Mouse (Mus musculus) cortical plate, adult 2 months (tissue): Measurements from ENCODE around the gene Sorcs3. TPM values are rescaled to one million over a fixed set of nuclear protein-coding genes. Genes with fewer than 3 reads are reported as not detected.

ENCODE experiments used
- H3K27ac ChIP-seq: fragments of 200-500 bp; 2 replicates; pipeline ENCODE4 v1.5.1; 2012; ENCODE audit warnings: low read length, control low read depth, inconsistent platforms; ENCODE audit not compliant: insufficient read depth
- H3K4me1 ChIP-seq: fragments of 200-500 bp; 2 replicates; pipeline ENCODE4 v1.6.1; 2011; ENCODE audit warnings: low read length; ENCODE audit not compliant: control insufficient read depth, insufficient read depth
- H3K4me3 ChIP-seq: fragments of 200-500 bp; 2 replicates; pipeline ENCODE4 v1.5.1; 2011; ENCODE audit warnings: mild to moderate bottlenecking, low read length, control low read depth; ENCODE audit not compliant: insufficient read depth
- CTCF ChIP-seq: fragments of 200-500 bp; IDR thresholded peaks from 2 replicates; pipeline ENCODE4 v1.5.1; 2011; ENCODE audit warnings: mild to moderate bottlenecking, control low read depth, low read length; ENCODE audit not compliant: insufficient read depth; ENCODE audit errors: extremely low read depth
- POLR2A ChIP-seq: fragments of 200-500 bp; IDR thresholded peaks from 2 replicates; pipeline ENCODE4 v1.6.1; 2011; ENCODE audit warnings: mild to moderate bottlenecking, low read length, control low read depth; ENCODE audit not compliant: insufficient read depth; ENCODE audit errors: extremely low read depth
- polyA plus RNA-seq: library from polyadenylated mRNA; depleted of rRNA; stranded (reverse); fragments of >200 nt; gene quantifications from 2 replicates; pipeline ENCODE4 v1.2.3, GENCODE M21; 2012

Sorcs3 gene
- polyA plus RNA-seq, 1 experiment, result 15.4 TPM

DNA sequence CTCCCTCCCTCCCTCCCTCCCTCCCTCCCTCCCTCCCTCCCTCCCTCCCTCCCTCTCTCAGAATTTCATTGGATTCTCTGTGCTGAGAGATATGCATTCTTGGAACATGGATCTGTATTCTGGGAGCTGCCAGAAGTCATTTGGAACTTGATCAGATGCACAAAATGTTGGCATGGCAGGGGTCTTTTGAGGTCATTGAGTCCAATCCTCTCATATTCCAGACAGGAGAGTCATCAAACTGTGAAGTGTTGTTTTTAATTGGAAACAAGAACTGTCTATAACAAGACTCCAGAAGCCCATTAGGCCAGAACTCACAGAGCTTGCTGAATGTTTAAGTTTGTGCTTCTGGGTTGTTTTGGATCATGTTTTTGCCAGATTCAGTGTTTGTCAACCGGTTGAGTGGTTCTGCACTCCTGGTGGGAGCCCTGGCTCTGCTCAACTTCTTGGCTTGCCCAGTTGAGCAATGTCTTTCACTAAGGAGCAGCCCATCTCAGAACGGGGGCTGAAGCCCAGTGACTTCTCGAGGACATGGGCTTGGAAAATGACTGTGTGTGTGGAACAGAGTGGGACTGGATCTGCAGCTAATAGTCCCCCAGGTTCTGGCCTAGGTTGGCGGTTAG is 264.1 kb downstream of the Sorcs3 start:
- no peaks in the 10 kb centered on the region for H3K4me1 ChIP-seq
- H3K27ac ChIP-seq, result no peak overlapping the region
- no peak overlapping the region for H3K4me3 ChIP-seq
- TF ChIP-seq POLR2A, result no peak
- TF ChIP-seq CTCF, result no peak

DNA sequence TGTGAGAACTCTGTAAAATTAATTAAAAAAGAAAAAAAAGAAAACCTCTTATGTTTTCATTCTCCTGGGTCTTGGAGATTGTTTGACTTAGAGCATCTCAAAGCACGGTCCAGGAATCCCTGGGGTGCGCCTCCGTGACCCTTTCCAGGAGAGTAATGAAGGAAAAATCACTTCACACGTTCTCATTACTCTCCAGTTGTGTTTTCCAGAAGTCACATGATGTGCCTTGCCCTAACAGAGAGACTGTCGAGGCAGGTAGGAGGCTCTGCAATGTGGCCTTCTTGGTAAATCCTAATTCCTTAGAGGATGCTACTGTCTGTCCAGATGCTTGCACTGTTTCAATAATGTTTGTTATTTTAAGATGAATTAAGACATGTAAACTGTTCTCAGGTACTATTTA is 266.1 kb downstream of the Sorcs3 start:
- no peak overlapping the region for H3K4me3 ChIP-seq
- H3K4me1 ChIP-seq, result no peaks in the 10 kb centered on the region
- H3K27ac ChIP-seq, result no peak overlapping the region
- TF ChIP-seq POLR2A (no peak), CTCF (no peak)

DNA sequence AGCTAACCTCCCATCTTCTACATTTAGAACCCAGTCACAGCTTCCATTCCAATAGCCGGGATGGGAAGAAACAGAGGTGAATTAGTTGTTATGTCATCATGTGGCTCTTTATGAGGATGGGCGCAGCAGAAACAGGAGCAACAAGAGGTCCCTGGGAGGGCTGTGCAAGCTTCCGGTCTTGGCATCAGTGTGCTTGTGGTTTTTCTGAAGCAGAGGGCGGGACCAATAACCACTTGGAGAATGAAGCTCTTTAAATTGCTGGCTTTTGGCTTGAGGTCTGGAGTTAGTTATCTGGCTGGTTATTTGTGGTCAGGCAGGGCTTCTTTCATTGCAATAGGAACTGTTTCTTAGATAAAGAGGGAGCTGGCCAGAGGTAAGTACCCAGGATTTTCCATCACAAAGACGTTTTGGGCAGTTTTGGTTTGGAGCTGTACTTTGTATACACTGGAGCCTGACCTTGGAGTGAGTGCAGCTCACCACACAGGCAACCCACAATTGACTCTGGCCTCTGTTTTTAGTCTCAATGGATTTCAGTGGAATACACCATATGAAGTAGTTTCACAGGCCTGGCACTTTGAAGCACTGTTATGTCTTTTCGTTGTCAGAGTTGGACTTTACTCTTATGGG is 270.1 kb downstream of the Sorcs3 start:
- H3K27ac ChIP-seq, result no peak overlapping the region
- TF ChIP-seq CTCF, result no peak
- no peaks in the 10 kb centered on the region for H3K4me1 ChIP-seq
- H3K4me3 ChIP-seq, result no peak overlapping the region

DNA sequence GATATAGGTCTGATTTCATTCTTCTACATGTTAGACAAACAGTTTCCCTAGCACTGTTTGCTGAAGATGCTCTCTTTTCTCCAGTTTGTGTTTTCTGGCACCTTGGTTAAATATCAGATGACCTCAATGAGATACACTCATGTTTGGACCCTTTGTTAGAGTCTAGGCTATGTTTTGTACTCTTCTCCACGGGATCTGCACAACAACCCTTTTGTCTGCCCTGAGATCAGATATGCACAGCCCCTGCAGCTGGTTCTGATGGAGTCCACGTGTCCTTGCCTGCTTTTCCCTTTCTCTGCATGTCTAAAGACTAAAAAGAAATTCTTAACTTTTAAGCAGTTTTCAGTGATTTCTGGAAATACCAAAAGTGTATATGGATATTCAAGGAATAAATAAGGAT is 273.0 kb downstream of the Sorcs3 start:
- Histone ChIP-seq H3K4me1 (peaks cover 2% of the 10 kb centered on the region; the same call in 1 of the 2 replicates), H3K4me3 (no peak overlapping the region), H3K27ac (no peak overlapping the region)
- TF ChIP-seq CTCF, result no peak
- no peak for TF ChIP-seq POLR2A

- Histone ChIP-seq H3K27ac (peak overlapping the region; percentile 13; the same call in 1 of the 2 replicates), H3K4me1 (peaks cover 2% of the 10 kb centered on the region; the same call in 1 of the 2 replicates), H3K4me3 (no peak overlapping the region)
- TF ChIP-seq POLR2A (no peak), CTCF (no peak)
Measured at GRCm38 (mm10) chr19:48482946-48483345, 277.1 kb downstream of the Sorcs3 start.

DNA sequence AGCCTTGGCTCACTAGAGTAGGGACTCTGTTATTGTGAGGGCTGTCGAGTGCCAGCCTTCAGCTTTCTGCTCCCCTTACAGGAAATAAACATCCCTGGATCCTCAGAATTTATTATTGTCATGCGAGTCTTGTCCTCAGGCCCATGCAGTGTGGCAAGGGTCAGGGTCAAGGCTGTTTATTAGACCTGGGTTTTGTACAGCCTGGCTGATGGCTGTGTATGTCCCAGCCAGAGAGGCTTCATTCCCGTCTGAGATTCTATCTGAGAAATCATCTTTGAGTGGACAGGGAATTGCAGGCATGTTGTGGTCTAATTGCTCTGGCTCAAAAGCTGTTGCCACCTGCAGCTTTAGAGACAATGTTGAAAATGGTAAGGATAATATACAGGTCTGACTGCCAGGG is 285.3 kb downstream of the Sorcs3 start:
- no peak for TF ChIP-seq CTCF
- TF ChIP-seq POLR2A, result no peak
- Histone ChIP-seq H3K27ac (no peak overlapping the region), H3K4me3 (no peak overlapping the region), H3K4me1 (no peaks in the 10 kb centered on the region)

DNA sequence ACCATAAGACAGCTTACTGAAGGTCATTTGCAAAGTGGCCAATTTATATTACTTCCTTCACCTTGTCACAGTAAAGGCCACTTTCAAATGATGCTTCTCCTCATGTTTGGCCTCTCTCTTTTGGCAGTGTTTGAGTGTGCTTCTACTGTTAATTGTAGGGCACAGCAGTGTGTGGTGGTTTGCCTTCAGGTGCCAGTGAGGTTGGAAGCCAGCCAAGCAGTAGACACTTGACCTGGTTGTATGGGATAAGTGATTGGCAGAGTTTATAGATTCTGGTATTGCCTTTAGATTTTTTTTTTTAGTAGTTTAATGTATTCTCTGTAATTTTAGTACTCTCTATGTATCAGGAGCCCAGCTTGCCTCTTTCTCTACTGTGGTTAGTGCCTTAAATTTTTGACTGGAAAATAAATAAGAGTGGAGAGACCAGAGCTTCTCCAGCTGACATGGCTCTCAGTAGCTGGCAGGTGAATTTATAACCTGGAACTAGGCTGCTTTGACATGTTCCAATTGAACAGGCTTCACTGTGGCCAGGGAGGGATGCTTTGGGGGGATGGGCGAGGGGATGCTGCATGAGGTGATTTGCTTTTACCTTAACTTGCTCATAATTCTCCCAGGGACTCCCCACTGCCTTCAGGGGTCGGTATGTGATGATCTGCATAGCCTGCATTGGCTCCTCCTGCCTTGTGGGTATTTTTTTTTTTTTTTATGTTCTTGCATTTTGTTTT is 298.2 kb downstream of the Sorcs3 start:
- Histone ChIP-seq H3K4me3 (no peak overlapping the region), H3K4me1 (no peaks in the 10 kb centered on the region), H3K27ac (no peak overlapping the region)
- no peak for TF ChIP-seq POLR2A
- no peak for TF ChIP-seq CTCF

DNA sequence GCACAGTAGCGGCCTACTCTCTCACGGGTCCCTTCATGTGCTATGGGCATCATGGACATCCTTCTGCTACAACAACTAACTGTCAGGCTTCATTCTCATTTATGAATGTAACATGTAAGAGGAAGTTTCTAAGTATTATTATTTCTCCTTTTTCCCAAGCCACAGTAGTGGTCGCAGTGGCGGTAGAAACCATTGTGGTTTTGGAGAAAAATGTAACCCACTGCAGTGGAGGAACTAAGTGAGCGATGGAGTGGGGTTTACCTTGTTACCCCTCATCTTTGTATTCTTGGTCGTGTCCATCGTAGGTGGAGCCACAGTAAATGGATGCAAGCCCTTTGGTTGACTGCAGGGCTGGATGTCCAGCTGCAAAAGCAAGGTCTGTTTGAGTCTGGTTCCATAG is 318.0 kb downstream of the Sorcs3 start:
- H3K27ac ChIP-seq, result no peak overlapping the region
- no peak for TF ChIP-seq POLR2A
- no peak for TF ChIP-seq CTCF

DNA sequence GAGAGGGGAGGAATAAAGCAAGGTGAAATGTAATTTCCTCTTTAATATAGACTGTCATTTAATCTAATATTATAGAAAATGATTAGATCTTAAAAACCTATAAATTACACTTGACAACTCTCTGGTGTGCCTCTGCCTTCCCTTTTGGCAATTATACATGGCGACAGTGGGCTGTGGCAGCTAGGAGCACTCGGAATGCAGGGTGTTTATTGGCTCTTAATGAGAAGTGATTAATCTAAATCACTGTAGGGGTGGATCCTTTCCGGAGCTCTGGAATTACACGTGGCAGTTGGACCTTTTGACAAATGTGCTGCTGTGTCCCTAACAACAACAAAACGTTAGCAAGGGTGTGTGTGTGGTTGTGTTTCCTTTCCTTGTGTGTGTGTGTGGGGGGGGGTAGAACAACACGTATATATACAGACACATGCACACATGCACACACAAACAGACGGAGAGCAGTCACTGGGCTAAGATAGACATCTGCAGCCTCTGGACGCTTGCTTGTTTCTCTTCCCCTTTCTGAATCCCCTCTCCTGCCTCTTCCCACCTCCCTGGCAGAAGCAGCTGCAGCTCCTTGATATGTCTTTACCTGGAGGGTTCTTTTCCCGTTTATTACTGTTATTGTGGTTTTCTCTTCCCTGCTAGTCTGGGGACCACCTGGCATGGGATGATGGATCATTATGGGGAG is 318.8 kb downstream of the Sorcs3 start:
- no peak for TF ChIP-seq POLR2A
- TF ChIP-seq CTCF, result no peak
- Histone ChIP-seq H3K4me3 (no peak overlapping the region), H3K27ac (no peak overlapping the region), H3K4me1 (no peaks in the 10 kb centered on the region)

More for the DNA sequence above, 318.0 kb downstream of the Sorcs3 start:
- Histone ChIP-seq H3K4me3 (no peak overlapping the region), H3K4me1 (no peaks in the 10 kb centered on the region)
